Mouse (Mus musculus) cerebellum, adult 9-10 months (tissue): Measurements from ENCODE around the gene Tarbp2.
A peak's percentile ranks its signal among the peaks of the same experiment; 100 is the strongest.

Experiments
- DNase-seq: peaks from one replicate; pipeline ENCODE4 v3.0.0; 2022

Gene Tarbp2

GRCm38 (mm10) chr15:102526111-102527002, 8.4 kb downstream of the Tarbp2 start:
- peak; percentile 31 for DNase-seq

GRCm38 (mm10) chr15:102527936-102528335, 9.9 kb downstream of the Tarbp2 start:
- DNase-seq: no peak

- DNase-seq: no peak
These were observed 10.4 kb downstream of the Tarbp2 start for GRCm38 (mm10) chr15:102528396-102528795.

- DNase-seq: no peak
These were observed 12.6 kb downstream of the Tarbp2 start for GRCm38 (mm10) chr15:102530566-102530965.

GRCm38 (mm10) chr15:102531586-102531985, 13.6 kb downstream of the Tarbp2 start:
- no peak for DNase-seq

- DNase-seq: peak; percentile 88
These were observed 14.3 kb downstream of the Tarbp2 start for GRCm38 (mm10) chr15:102532106-102532900.

- peak; percentile 42 for DNase-seq
These were observed 15.9 kb downstream of the Tarbp2 start for GRCm38 (mm10) chr15:102533926-102534325.

GRCm38 (mm10) chr15:102544801-102545200, 26.8 kb downstream of the Tarbp2 start:
- peak; percentile 99 for DNase-seq

- DNase-seq: no peak
These were observed 28.3 kb downstream of the Tarbp2 start for GRCm38 (mm10) chr15:102546246-102546645.

GRCm38 (mm10) chr15:102546677-102547427, 28.9 kb downstream of the Tarbp2 start:
- DNase-seq: peak; percentile 100

GRCm38 (mm10) chr15:102547478-102547877, 29.5 kb downstream of the Tarbp2 start:
- DNase-seq: peak; percentile 98

GRCm38 (mm10) chr15:102552599-102552998, 34.6 kb downstream of the Tarbp2 start:
- no peak for DNase-seq

- no peak for DNase-seq
These were observed 37.6 kb downstream of the Tarbp2 start for GRCm38 (mm10) chr15:102555581-102555980.

GRCm38 (mm10) chr15:102557580-102557979, 39.6 kb downstream of the Tarbp2 start:
- peak; percentile 64 for DNase-seq

- DNase-seq: no peak
These were observed 44.5 kb downstream of the Tarbp2 start for GRCm38 (mm10) chr15:102562491-102562890.

GRCm38 (mm10) chr15:102563061-102563460, 45.1 kb downstream of the Tarbp2 start:
- DNase-seq: no peak

GRCm38 (mm10) chr15:102563681-102564080, 45.7 kb downstream of the Tarbp2 start:
- DNase-seq: no peak

- no peak for DNase-seq
These were observed 49.9 kb downstream of the Tarbp2 start for GRCm38 (mm10) chr15:102567849-102568248.

GRCm38 (mm10) chr15:102572081-102572480, 54.1 kb downstream of the Tarbp2 start:
- no peak for DNase-seq
